Mouse (Mus musculus): ENCODE measurements around the gene Art3.

DNA sequence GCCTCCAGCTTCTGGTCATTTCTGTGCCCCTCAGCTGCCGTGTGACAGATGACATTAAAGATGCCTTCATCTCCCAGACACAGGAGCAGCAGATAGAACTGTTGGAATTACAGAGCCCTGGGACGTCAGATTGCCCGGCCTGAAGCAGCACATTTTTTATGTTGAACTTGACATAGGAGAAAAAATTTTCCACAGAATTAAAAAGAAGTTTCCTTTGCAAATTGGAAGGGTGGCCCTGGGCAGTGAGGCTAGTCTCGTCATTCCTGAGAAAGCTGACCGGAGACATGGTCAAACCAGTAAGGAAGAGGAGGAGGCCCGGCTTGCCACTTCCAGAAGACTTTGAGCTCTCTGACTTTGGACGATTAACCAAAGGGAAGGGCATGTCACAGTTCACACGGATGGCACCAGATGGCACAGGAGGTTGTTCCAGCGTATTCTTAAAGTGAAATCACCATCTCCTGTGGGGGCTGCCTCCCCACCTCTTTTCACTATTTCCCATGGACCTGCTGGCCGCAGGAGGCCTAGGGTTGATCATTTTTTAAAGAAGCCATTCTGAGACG, 33.6 kb downstream of the Art3 start:
- TF ChIP-seq CTCF (IDR thresholded peaks at IDR 0.05; ENCODE audit: low read depth) (no peak), EP300 (IDR thresholded peaks at IDR 0.05; ENCODE audit: low read depth) (no peak)

Measured in liver, embryonic 14.5 days (tissue).